Mouse (Mus musculus) left cerebral cortex, postnatal 14 days (tissue): ENCODE data around the gene Rabgap1. TPM values are rescaled to one million over a fixed set of nuclear protein-coding genes. Genes with fewer than 3 reads are reported as not detected.

Source experiments
- DNase-seq, 2 experiments: peaks; one replicate each; pipeline ENCODE4 v3.0.0; 2021 to 2022; ENCODE audit warnings: low spot score in 2 of 2, mixed read lengths in 1 of 2
- intact Hi-C: fragments of 180-260 bp; cut with DNase I; formaldehyde crosslinking; loops from one replicate; pipeline ENCODE4 v1.15.1; 2025
- long read RNA-seq, 2 experiments: library from polyadenylated mRNA; stranded (forward); transcript quantifications; one replicate each; pipeline ENCODE4 v2.0.0; 2021
- total RNA-seq, 2 experiments: library from RNA; stranded (reverse); gene quantifications; 2 replicates each; pipeline ENCODE4 v1.2.3; 2021

The Rabgap1 gene
- 10 to 100 TPM; 84.3 to 85.5 TPM for total RNA-seq
- long read RNA-seq, experiment 1, full-length matches to known transcripts: 54 of 74 reads
- long read RNA-seq, experiment 1, partial matches to known transcripts: 8 of 74 reads
- long read RNA-seq, experiment 1, other reads (novel, unspliced or antisense): 12 of 74 reads
- long read RNA-seq, experiment 2, full-length matches to known transcripts: 42 of 59 reads
- long read RNA-seq, experiment 2, partial matches to known transcripts: 4 of 59 reads
- long read RNA-seq, experiment 2, other reads (novel, unspliced or antisense): 13 of 59 reads

GRCm38 (mm10) chr2:37442611-37443591 lies at the start of gene Rabgap1, which contains the start of the genes Zbtb26 and Zbtb6:
Gene Rabgap1, plus strand, starts transcription at chr2:37443279.
Gene Zbtb26, minus strand, starts transcription at chr2:37443135.
Gene Zbtb6, minus strand, starts transcription at chr2:37443171.
- intact Hi-C loops: no loop called here
- DNase-seq: peak; percentile 96

- no peak for DNase-seq
- intact Hi-C loops: no loop called here
Observed at GRCm38 (mm10) chr2:37395539-37395938, 47.5 kb upstream of the Rabgap1 start.

- no peak for DNase-seq
- intact Hi-C loops: no loop called here
Observed at GRCm38 (mm10) chr2:37421903-37422302, 21.2 kb upstream of the Rabgap1 start.

- peak; percentile 96 to 98 for DNase-seq
- intact Hi-C loops: no loop called here
Observed at GRCm38 (mm10) chr2:37422306-37423304, 20.5 kb upstream of the Rabgap1 start, which contains the start of gene Rc3h2. Gene Rc3h2, minus strand, starts transcription at chr2:37422903.

GRCm38 (mm10) chr2:37423671-37424070 lies 19.4 kb upstream of the Rabgap1 start:
- intact Hi-C loops: no loop called here
- no peak for DNase-seq

GRCm38 (mm10) chr2:37430593-37431464 lies 12.2 kb upstream of the Rabgap1 start:
- peak; percentile 87 to 92 for DNase-seq
- intact Hi-C loops: no loop called here

GRCm38 (mm10) chr2:37431609-37432008 lies 11.5 kb upstream of the Rabgap1 start:
- no peak for DNase-seq
- intact Hi-C loops: no loop called here

- peak; percentile 89 to 92 for DNase-seq
- intact Hi-C loops: no loop called here
Observed at GRCm38 (mm10) chr2:37451667-37452375, 8.7 kb downstream of the Rabgap1 start.

- intact Hi-C loops: no loop called here
- peak in 1 of 2 experiments; percentile 11 for DNase-seq
Observed at GRCm38 (mm10) chr2:37452376-37452760, 9.3 kb downstream of the Rabgap1 start.

- intact Hi-C loops: no loop called here
- DNase-seq: no peak
Observed at GRCm38 (mm10) chr2:37460707-37461106, 17.6 kb downstream of the Rabgap1 start.

- intact Hi-C loops: no loop called here
- DNase-seq: no peak
Observed at GRCm38 (mm10) chr2:37466266-37466665, 23.2 kb downstream of the Rabgap1 start.

- no peak for DNase-seq
- intact Hi-C loops: no loop called here
Observed at GRCm38 (mm10) chr2:37479559-37479958, 36.5 kb downstream of the Rabgap1 start.

GRCm38 (mm10) chr2:37480039-37480438 lies 37.0 kb downstream of the Rabgap1 start:
- intact Hi-C loops: loop anchor here (5.0 kb wide), 2 partner anchors 63 to 98 kb away; no protein-coding TSS in a partner anchor
- no peak for DNase-seq

- DNase-seq: no peak
- intact Hi-C loops: loop anchor here (5.0 kb wide), 2 partner anchors 67 to 102 kb away; no protein-coding TSS in a partner anchor
Observed at GRCm38 (mm10) chr2:37484165-37484564, 41.1 kb downstream of the Rabgap1 start.

- intact Hi-C loops: no loop called here
- DNase-seq: peak; percentile 50 to 55
Observed at GRCm38 (mm10) chr2:37485370-37485769, 42.3 kb downstream of the Rabgap1 start.

GRCm38 (mm10) chr2:37486408-37486807 lies 43.3 kb downstream of the Rabgap1 start:
- no peak for DNase-seq
- intact Hi-C loops: no loop called here

- no peak for DNase-seq
- intact Hi-C loops: no loop called here
Observed at GRCm38 (mm10) chr2:37488956-37489355, 45.9 kb downstream of the Rabgap1 start.
